Mouse (Mus musculus) intestine, embryonic 14.5 days (tissue): ENCODE data around the gene Msi2. TPM values are rescaled to one million over a fixed set of nuclear protein-coding genes. Genes with fewer than 3 reads are reported as not detected.

Experiments
- ATAC-seq: fragments of 200-750 bp; cut with Nextera tagmentation; replicated peaks from 2 replicates; pipeline ENCODE4 v1.8.0; 2017; ENCODE audit warnings: low read depth, moderate number of reproducible peaks, moderate TSS enrichment, moderate library complexity; ENCODE audit not compliant: low FRiP score, low TSS enrichment
- DNase-seq: peaks from one replicate; pipeline ENCODE4 v3.0.0-alpha.2; 2018; ENCODE audit warnings: low spot score
- H3K27ac ChIP-seq: fragments of 300-500 bp; sonication (generic); 2 replicates; pipeline ENCODE4 v1.5.1; 2014; ENCODE audit warnings: low read depth, mild to moderate bottlenecking, control low read depth
- H3K27me3 ChIP-seq: fragments of 300-500 bp; sonication (generic); replicated peaks from 2 replicates; pipeline ENCODE4 v1.6.1; 2014; ENCODE audit warnings: low read length, control low read depth; ENCODE audit not compliant: control insufficient read depth, insufficient read depth
- H3K36me3 ChIP-seq: fragments of 300-500 bp; sonication (generic); 2 replicates; pipeline ENCODE4 v1.6.1; 2014; ENCODE audit warnings: low read length, control low read depth; ENCODE audit not compliant: control insufficient read depth, insufficient read depth
- H3K4me1 ChIP-seq: fragments of 300-500 bp; sonication (generic); replicated peaks from 2 replicates; pipeline ENCODE4 v1.6.1; 2014; ENCODE audit warnings: low read length, control low read depth, mixed read lengths; ENCODE audit not compliant: control insufficient read depth, insufficient read depth
- H3K4me2 ChIP-seq: fragments of 300-500 bp; sonication (generic); 2 replicates; pipeline ENCODE4 v1.6.1; 2014; ENCODE audit warnings: low read length
- H3K4me3 ChIP-seq: fragments of 300-500 bp; sonication (generic); 2 replicates; pipeline ENCODE4 v1.5.1; 2014; ENCODE audit warnings: low read depth, low read length, control low read depth, mixed read lengths
- H3K9ac ChIP-seq: fragments of 300-500 bp; sonication (generic); 2 replicates; pipeline ENCODE4 v1.6.1; 2014; ENCODE audit warnings: mild to moderate bottlenecking, low read length
- H3K9me3 ChIP-seq: fragments of 300-500 bp; sonication (generic); 2 replicates; pipeline ENCODE4 v1.6.1; 2016; ENCODE audit warnings: low read length, control low read depth; ENCODE audit not compliant: control insufficient read depth
- WGBS: fragments of 180-500 bp; shearing (Covaris S2); extraction: QIAGEN DNeasy Blood & Tissue Kit; methylation state at CpG from one replicate; pipeline ENCODE4 v1.1.7; 2014; 5-methylcytosine and 5-hydroxymethylcytosine counted together
- polyA plus RNA-seq: library from polyadenylated mRNA; unstranded; fragments of >200 nt; fragmentation: Nextera tagmentation; extraction: Ambion mirVana; gene quantifications from 2 replicates; pipeline ENCODE4 v1.2.1, GENCODE M21; 2014

Gene Msi2
- polyA plus RNA-seq, 1 experiment from 2014 or later, result 13.6 TPM

DNA sequence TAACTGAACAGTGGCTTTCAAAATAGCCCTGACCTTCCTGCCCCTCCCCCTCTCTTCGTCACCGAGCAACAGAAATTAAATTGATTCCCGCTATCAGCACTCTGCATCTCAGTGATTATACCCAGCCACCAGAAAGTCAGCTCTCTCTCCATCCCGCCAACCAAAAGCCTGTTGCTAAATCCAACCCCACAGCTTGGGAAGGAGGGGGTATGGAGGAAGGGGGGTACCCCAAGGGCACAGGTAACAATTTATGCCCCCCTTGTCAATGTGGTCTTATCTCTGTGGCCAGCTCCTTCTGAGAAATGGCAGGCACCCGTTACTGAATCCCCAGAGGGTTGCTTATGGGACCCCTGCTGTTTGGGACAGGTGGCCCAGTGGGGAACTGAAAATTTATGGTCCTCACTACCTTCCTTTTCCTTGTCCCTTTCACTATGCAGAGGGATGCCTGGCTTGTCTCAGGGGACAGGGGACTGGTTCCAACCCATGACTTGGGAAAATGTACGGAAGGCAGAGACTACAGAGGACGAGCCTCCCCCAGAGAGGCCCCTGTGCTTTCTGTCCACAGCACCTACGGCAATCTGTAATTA lies 163.0 kb downstream of the Msi2 start:
- no peaks in the 10 kb centered on the region for H3K27me3 ChIP-seq
- no peak overlapping the region for H3K4me2 ChIP-seq
- 43% methylated on average over 8 of the region's 8 CpGs for WGBS
- no peak overlapping the region for H3K9ac ChIP-seq
- no peaks in the 10 kb centered on the region for H3K9me3 ChIP-seq
- H3K36me3 ChIP-seq, result no peaks in the 10 kb centered on the region
- ATAC-seq (no peak; the same call in 1 of the 2 replicates), DNase-seq (no peak)
- H3K4me3 ChIP-seq, result no peak overlapping the region
- peak overlapping the region; percentile 87 for H3K27ac ChIP-seq
- peaks cover 86% of the 10 kb centered on the region for H3K4me1 ChIP-seq

DNA sequence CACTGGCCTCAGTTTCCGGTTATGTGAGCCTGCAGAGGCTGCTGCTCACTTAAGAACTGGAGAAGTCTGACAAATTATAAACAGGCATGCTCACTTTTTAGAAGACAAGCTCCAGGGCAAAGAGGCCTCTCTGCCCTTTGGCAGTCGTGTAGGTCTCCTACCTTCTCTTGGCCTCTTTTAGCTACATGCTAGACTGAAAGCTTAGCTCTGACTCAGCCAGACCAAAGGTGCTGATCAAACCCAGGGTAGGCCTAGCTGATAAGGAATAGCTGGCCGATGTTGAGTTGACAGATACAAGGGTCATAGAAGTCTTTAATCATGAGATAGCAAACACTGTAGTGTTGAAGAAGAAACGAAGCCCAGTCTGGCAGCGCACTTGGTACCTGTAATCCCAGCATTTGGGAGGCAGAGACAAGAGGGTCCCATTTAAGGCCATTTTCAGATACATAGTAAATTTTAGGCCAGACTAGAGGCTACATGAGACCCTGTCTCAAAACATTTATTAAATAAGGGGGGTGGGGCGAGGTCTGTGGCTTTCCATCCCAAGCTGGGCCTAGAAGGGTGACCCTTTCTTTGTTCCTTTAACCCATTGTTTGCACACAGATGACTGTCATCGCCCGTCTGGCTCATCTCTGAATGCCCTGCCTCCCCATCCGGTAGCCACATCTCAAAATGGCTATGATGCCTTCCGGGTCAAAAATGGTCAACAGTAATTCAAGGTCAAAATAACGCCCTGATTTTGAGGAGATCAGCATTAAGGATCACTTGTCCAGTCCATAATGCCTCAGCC lies 164.6 kb downstream of the Msi2 start:
- Histone ChIP-seq H3K36me3 (no peaks in the 10 kb centered on the region), H3K4me2 (no peak overlapping the region), H3K9ac (no peak overlapping the region), H3K27ac (peak overlapping the region; percentile 62), H3K4me3 (no peak overlapping the region), H3K4me1 (peaks cover 81% of the 10 kb centered on the region), H3K9me3 (no peaks in the 10 kb centered on the region), H3K27me3 (no peaks in the 10 kb centered on the region)
- DNase-seq (no peak), ATAC-seq (no peak; the same call in 1 of the 2 replicates)
- WGBS, result 59% methylated on average over 11 of the region's 11 CpGs

DNA sequence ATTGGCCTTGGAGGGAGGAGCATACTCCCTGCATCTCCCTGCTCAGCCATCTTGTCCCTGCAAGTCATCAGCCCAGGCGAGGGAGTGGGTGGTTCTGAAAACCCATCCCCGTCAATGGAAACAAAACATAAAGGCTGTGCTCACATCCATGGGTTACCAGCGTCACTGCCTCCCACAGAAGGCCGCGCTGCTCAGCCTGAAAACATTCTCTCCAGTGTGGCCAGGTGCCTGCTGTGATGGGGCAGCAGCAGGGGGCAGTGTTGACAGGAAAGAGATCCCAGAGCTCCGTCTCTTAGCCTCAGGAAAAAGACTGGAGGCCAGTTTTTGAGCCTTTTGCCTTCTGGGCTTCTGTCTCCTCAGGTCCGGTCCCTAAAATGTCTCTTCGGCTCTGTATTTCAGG lies 165.3 kb downstream of the Msi2 start:
- peak; percentile 78 for DNase-seq
- no peaks in the 10 kb centered on the region for H3K27me3 ChIP-seq
- no peaks in the 10 kb centered on the region for H3K9me3 ChIP-seq
- peaks cover 80% of the 10 kb centered on the region for H3K4me1 ChIP-seq
- H3K36me3 ChIP-seq, result no peaks in the 10 kb centered on the region
- 40% methylated on average over 8 of the region's 8 CpGs for WGBS
- H3K4me3 ChIP-seq, result no peak overlapping the region
- H3K4me2 ChIP-seq, result no peak overlapping the region
- no peak overlapping the region for H3K9ac ChIP-seq
- peak overlapping the region; percentile 62 for H3K27ac ChIP-seq
- ATAC-seq, result no peak; the same call in 1 of the 2 replicates

DNA sequence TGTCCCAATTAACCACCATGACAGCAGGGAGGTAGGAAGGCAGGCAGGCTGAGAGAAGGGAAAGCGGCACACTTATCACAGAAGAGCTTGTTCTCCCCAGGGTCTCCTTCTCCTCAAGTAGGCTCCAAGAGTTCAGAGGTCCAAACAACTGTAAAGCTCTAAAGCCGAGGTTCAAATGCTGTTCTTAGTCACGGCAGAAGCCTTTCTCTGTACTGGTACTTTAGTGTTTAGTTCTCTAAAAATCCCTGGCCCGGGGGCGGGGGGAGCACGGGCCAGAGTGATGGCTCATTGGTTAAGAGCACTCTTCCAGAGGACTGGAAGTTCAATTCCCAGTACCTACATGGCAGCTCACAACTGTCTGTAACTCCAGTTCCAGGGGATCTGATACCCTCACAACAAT lies 165.9 kb downstream of the Msi2 start:
- ATAC-seq (no peak), DNase-seq (no peak)
- Histone ChIP-seq H3K9ac (no peak overlapping the region), H3K36me3 (no peaks in the 10 kb centered on the region), H3K4me3 (no peak overlapping the region), H3K27ac (no peak overlapping the region), H3K4me2 (no peak overlapping the region), H3K9me3 (no peaks in the 10 kb centered on the region), H3K4me1 (peaks cover 80% of the 10 kb centered on the region), H3K27me3 (no peaks in the 10 kb centered on the region)
- WGBS, result 70% methylated on average over 6 of the region's 6 CpGs

DNA sequence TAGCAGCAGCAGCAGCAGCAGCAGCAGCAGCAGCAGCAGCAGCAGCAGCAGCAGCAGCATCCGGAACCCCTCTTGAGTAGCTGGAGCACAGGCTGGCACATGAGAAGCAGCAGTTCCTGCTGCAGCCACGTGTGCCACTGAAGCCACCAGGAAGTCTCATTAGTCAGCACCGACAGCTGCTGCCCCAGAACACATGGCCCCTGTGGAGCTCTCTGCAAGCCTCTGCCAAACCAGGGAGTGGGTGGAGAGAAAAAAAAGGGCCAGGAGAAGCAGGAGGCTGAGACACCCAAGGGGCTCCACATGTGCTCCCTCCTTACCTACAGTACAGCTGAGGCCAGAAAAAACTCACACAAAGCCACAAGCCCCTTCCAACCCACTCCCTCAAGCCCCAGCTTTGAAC lies 167.3 kb downstream of the Msi2 start:
- DNase-seq (no peak), ATAC-seq (no peak)
- H3K27me3 ChIP-seq, result no peaks in the 10 kb centered on the region
- 21% methylated on average over 3 of the region's 3 CpGs for WGBS
- peaks cover 73% of the 10 kb centered on the region for H3K4me1 ChIP-seq
- H3K27ac ChIP-seq, result 0 out of 2 replicates have a peak overlapping the region, but pooled peaks have one; percentile 29
- H3K4me3 ChIP-seq, result no peak overlapping the region
- H3K9ac ChIP-seq, result no peak overlapping the region
- H3K9me3 ChIP-seq, result no peaks in the 10 kb centered on the region
- H3K4me2 ChIP-seq, result no peak overlapping the region
- no peaks in the 10 kb centered on the region for H3K36me3 ChIP-seq

DNA sequence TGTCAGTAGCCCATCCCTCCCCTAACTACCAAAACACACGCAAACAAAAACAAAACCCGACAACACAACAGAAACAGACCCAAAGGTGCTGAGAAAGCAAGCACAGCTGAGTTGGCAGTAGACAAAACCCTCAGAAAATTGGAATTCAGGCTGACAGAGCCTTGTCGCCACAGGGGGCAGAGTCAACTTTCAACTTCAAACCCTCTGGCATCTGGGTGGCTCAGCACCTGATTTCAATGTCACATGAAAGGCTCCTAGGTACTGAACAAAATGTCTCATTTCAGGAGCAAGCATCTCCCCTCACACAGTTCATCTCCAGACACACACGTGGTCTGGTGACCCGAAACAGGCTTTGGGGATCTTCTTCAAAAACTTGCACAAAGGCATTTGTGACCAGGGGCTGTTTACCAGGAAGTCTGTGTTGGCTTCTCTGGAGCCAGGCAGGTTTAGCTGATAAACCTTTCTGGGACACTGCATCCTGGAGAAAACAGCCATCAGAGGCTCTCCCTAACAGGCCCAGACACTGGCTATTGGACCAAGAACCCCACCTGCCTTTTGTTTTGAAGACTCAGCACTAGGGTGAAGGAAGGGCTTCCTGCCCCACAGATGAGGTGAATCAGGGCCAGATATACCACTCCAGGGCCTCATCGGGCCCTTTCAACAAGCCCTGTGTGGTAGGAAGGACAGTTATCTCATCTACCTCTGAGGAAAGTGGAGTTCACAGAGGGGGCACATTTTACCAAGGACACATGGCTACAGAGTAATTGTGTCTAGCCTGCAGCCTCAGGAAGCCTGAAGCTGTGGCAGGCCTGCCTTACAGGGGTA lies 168.0 kb downstream of the Msi2 start:
- Histone ChIP-seq H3K4me1 (peaks cover 65% of the 10 kb centered on the region), H3K9ac (no peak overlapping the region), H3K27me3 (no peaks in the 10 kb centered on the region), H3K4me2 (no peak overlapping the region), H3K27ac (no peak overlapping the region), H3K9me3 (no peaks in the 10 kb centered on the region), H3K36me3 (no peaks in the 10 kb centered on the region), H3K4me3 (no peak overlapping the region)
- ATAC-seq (no peak), DNase-seq (no peak)
- WGBS, result 68% methylated on average over 6 of the region's 6 CpGs

DNA sequence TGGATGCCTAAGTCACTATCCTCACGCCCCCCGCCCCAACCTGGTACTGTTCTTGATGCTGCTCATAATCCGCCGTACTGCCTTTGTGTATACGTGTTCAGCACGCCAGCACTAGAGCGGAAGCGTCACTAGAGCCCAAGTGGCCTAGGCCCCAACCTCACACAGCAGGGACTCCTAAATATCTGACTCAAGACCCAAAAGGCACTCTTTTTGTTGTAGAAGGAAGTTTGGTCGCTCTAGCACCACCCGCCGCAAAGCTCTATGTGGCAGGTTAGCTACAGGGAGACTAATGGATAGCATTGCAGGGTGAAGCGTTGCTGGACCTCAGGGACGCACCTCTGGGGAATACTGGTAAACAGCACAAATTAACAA lies 168.8 kb downstream of the Msi2 start:
- no peak for DNase-seq
- peaks cover 57% of the 10 kb centered on the region for H3K4me1 ChIP-seq

DNA sequence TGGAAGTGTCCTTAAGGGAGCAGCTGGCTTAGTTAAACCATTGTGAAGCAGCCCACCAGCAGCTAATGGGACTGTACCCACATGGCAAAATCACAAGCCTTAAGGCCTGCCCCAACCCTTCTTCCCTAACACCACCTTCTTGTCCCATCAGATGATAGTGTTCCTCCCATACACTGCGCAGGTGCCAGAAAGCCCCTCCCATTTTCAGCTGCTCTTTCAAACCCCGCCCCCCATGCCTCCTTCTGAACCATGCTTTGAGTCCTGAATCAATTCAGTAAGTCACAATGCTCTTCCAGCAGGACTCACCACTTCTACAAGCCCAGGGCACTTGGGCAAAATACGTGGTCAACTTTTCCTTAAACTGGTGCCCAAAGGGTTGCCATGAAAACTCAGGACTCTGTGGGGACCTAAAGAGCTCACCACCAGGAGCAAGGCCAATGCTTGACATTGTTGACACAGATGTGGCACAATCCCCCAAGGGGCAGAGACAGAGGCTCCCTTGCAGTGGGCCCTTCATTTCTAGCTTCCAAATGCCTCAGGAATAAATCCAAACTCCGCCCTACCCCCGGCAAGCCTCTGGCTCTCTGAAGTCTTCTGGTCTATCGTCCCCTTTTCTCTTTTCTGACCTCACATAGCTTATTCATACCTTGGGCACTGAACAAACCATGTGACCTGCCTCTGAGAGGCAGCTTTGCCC lies 169.3 kb downstream of the Msi2 start:
- no peaks in the 10 kb centered on the region for H3K27me3 ChIP-seq
- H3K4me3 ChIP-seq, result no peak overlapping the region
- H3K4me1 ChIP-seq, result peaks cover 52% of the 10 kb centered on the region
- WGBS, result 79% methylated on average over 6 of the region's 6 CpGs
- H3K9ac ChIP-seq, result no peak overlapping the region
- no peaks in the 10 kb centered on the region for H3K9me3 ChIP-seq
- H3K27ac ChIP-seq, result no peak overlapping the region
- no peak overlapping the region for H3K4me2 ChIP-seq
- ATAC-seq, result no peak
- no peaks in the 10 kb centered on the region for H3K36me3 ChIP-seq
- DNase-seq, result no peak

More for the DNA sequence above, 168.8 kb downstream of the Msi2 start:
- ATAC-seq, result no peak
- H3K4me2 ChIP-seq, result no peak overlapping the region
- H3K4me3 ChIP-seq, result no peak overlapping the region
- H3K27ac ChIP-seq, result no peak overlapping the region
- WGBS, result 93% methylated on average over 13 of the region's 13 CpGs
- H3K27me3 ChIP-seq, result no peaks in the 10 kb centered on the region
- H3K36me3 ChIP-seq, result no peaks in the 10 kb centered on the region
- no peak overlapping the region for H3K9ac ChIP-seq
- H3K9me3 ChIP-seq, result no peaks in the 10 kb centered on the region
